Mouse (Mus musculus) midbrain, embryonic 15.5 days (tissue): ENCODE data around the gene Cacng6. TPM values are rescaled to one million over a fixed set of nuclear protein-coding genes. Genes with fewer than 3 reads are reported as not detected.

Source experiments
- ATAC-seq: fragments of 200-750 bp; cut with Nextera tagmentation; replicated peaks from 2 replicates; pipeline ENCODE4 v1.8.0; 2017; ENCODE audit warnings: moderate TSS enrichment
- H3K27ac ChIP-seq: fragments of 300-500 bp; sonication (generic); 2 replicates; pipeline ENCODE4 v1.5.1; 2015; ENCODE audit warnings: mild to moderate bottlenecking, inconsistent platforms
- H3K27me3 ChIP-seq: fragments of 300-500 bp; sonication (generic); replicated peaks from 2 replicates; pipeline ENCODE4 v1.6.1; 2015; ENCODE audit warnings: inconsistent platforms
- H3K36me3 ChIP-seq: fragments of 300-500 bp; sonication (generic); replicated peaks from 2 replicates; pipeline ENCODE4 v1.6.1; 2015; ENCODE audit warnings: inconsistent platforms
- H3K4me1 ChIP-seq: fragments of 300-500 bp; sonication (generic); 2 replicates; pipeline ENCODE4 v1.6.1; 2015; ENCODE audit warnings: inconsistent platforms
- H3K4me2 ChIP-seq: fragments of 300-500 bp; sonication (generic); 2 replicates; pipeline ENCODE4 v1.6.1; 2015; ENCODE audit warnings: inconsistent platforms, mild to moderate bottlenecking, moderate library complexity
- H3K4me3 ChIP-seq: fragments of 300-500 bp; sonication (generic); 2 replicates; pipeline ENCODE4 v1.5.1; 2015; ENCODE audit warnings: mild to moderate bottlenecking, inconsistent platforms
- H3K9ac ChIP-seq: fragments of 300-500 bp; sonication (generic); 2 replicates; pipeline ENCODE4 v1.6.1; 2015; ENCODE audit warnings: mild to moderate bottlenecking, inconsistent platforms
- H3K9me3 ChIP-seq: fragments of 300-500 bp; sonication (generic); 2 replicates; pipeline ENCODE4 v1.6.1; 2016; ENCODE audit warnings: inconsistent platforms
- WGBS: fragments of 180-500 bp; shearing (Covaris S2); methylation state at CpG from one replicate; pipeline ENCODE4 v1.1.7; 2015; ENCODE audit warnings: mixed read lengths; 5-methylcytosine and 5-hydroxymethylcytosine counted together
- microRNA-seq: library from miRNA; unstranded; fragments of <30 nt; microRNA quantifications from one replicate; pipeline ENCODE4, GENCODE M21; 2016
- polyA plus RNA-seq: library from polyadenylated mRNA; unstranded; fragments of >200 nt; fragmentation: Nextera tagmentation; extraction: Ambion mirVana; gene quantifications from 2 replicates; pipeline ENCODE4 v1.2.1, GENCODE M21; 2015

The Cacng6 gene
- polyA plus RNA-seq, 1 experiment from 2014 or later: not detected

DNA sequence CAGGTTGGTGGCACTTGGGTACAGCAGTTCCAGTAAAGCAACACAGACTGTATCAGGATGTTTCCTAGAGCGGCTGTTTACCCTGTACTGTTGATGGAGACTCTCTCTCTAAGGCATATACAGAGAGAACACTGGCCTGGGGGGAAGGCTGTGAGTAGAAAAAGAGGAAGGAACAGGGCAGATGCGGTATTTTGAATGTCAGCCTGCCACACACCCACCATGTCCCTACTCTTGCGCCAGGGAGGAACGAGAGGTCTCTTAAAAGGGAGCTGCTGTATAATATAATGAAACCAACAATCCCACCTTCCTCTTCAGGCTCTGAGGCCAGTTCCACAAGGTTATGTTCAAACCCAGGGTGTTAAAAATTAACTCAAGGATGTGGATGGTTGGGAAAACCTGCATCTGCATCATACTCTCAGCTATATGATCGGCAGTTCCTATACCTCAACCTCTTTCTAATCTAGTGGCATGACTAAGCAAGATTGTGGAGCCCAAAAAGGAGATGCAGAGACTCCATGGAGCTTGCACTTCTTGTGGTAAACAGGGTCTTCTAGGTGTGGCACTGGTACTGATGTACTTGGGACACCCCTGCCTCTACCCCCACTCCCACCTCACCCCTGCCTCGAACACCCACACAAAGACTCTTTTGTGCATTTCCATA lies 58.1 kb downstream of the Cacng6 start:
- no peak overlapping the region for H3K4me2 ChIP-seq
- no peaks in the 10 kb centered on the region for H3K4me1 ChIP-seq
- H3K36me3 ChIP-seq: no peaks in the 10 kb centered on the region

More for the DNA sequence above, 58.1 kb downstream of the Cacng6 start:
- H3K27ac ChIP-seq: no peak overlapping the region
- WGBS: 87% methylated on average over 6 of the region's 6 CpGs
- no peak for ATAC-seq
- H3K9me3 ChIP-seq: no peaks in the 10 kb centered on the region
- H3K27me3 ChIP-seq: no peaks in the 10 kb centered on the region
- no peak overlapping the region for H3K9ac ChIP-seq
- no peak overlapping the region for H3K4me3 ChIP-seq

Small RNA genes within 50 kb of the gene (microRNA-seq; reads per million reads assigned to microRNA genes)
- 29.8 reads per million, percentile 40 among the genes with 10 or more reads in this experiment for gene Gm23450

Other genes with a start within 250 kb of the Cacng6 start
- gene Nlrp12, start 174.5 kb upstream of the Cacng6 start, polyA plus RNA-seq: 0.05 TPM in 2 replicates
- gene Myadm, start 135.1 kb upstream of the Cacng6 start, polyA plus RNA-seq: 33.3 and 34.5 TPM in 2 replicates
- gene Prkcg, start 135.0 kb upstream of the Cacng6 start, polyA plus RNA-seq: 2.3 and 2.4 TPM in 2 replicates
- gene Cacng7, start 91.2 kb upstream of the Cacng6 start, polyA plus RNA-seq: 4.0 TPM in 2 replicates
- gene Cacng8, start 33.5 kb upstream of the Cacng6 start, polyA plus RNA-seq: 18.3 and 19.0 TPM in 2 replicates
- not detected in 2 replicates for gene Tarm1, start 78.4 kb downstream of the Cacng6 start, polyA plus RNA-seq
- 0.33 and 0.59 TPM in 2 replicates for gene Oscar, start 192.0 kb downstream of the Cacng6 start, polyA plus RNA-seq
- gene Ndufa3, start 193.2 kb downstream of the Cacng6 start, polyA plus RNA-seq: 458 and 526 TPM in 2 replicates
- gene Tfpt, start 205.7 kb downstream of the Cacng6 start, polyA plus RNA-seq: 38.2 and 40.7 TPM in 2 replicates
- 93.2 and 96.7 TPM in 2 replicates for gene Prpf31, start 205.8 kb downstream of the Cacng6 start, polyA plus RNA-seq
- 47.6 and 48.4 TPM in 2 replicates for gene Cnot3, start 221.1 kb downstream of the Cacng6 start, polyA plus RNA-seq
- 13.7 and 15.6 TPM in 2 replicates for gene Leng1, start 241.6 kb downstream of the Cacng6 start, polyA plus RNA-seq